Mouse (Mus musculus): Measurements from ENCODE around the gene Slc30a5.

DNA sequence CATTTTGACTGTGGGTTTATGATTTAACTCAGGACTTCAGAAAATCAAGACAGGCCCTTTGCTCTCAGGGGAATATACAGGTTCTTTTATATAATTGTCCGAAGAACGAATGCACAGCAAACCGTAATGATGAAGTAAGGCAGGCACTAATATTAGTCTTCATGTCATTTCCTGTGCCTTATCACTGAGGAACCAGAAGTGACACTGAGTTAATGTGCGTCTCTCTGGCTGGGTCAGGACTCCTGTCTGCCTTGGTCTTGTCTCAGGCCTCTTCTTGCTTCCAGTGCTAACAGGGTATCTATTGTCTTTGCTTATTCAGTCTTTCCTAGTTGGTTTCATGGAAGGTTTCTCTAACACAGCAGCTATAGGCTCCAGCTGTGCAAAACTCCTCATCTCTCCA is 41.9 kb upstream of the Slc30a5 start:
- TF ChIP-seq CTCF (IDR thresholded peaks at IDR 0.05; ENCODE audit: low read depth, low read length) = no peak
- no peak for TF ChIP-seq TAL1 (conservative IDR thresholded peaks at IDR 0.05; ENCODE audit: low read depth, low read length)
- TF ChIP-seq GATA1 (IDR thresholded peaks at IDR 0.05; ENCODE audit: borderline replicate concordance, low read length) = no peak

Data from G1E (cell line).